Mouse (Mus musculus): ENCODE measurements around the gene Aldh1l1. TPM values are rescaled to one million over a fixed set of nuclear protein-coding genes. Genes with fewer than 3 reads are reported as not detected.

Gene Aldh1l1
- total and polyA plus RNA-seq, 3 experiments: 0.05 TPM; not detected in 2

- DNase-seq (ENCODE audit: low spot score): no peak
- peak overlapping the region; percentile 20; the same call in 1 of the 2 replicates for H3K4me3 ChIP-seq (ENCODE audit: low read depth, low read length)
- peaks cover 11% of the 10 kb centered on the region; the same call in 1 of the 2 replicates for H3K27me3 ChIP-seq (ENCODE audit: insufficient read depth, low read length)
- H3K4me1 ChIP-seq (ENCODE audit: insufficient read depth, low read depth, low read length): no peaks in the 10 kb centered on the region
- H3K9me3 ChIP-seq (replicated peaks): peaks cover 9% of the 10 kb centered on the region
- H3K36me3 ChIP-seq (replicated peaks): no peaks in the 10 kb centered on the region
- TF ChIP-seq POLR2AphosphoS5 (IDR thresholded peaks at IDR 0.05; ENCODE audit: insufficient replicate concordance, low read depth, low read length): no peak
- TF ChIP-seq TAL1 (conservative IDR thresholded peaks at IDR 0.05; ENCODE audit: low read depth, low read length): no peak
- no peak for TF ChIP-seq GATA1 (IDR thresholded peaks at IDR 0.05; ENCODE audit: borderline replicate concordance, low read length)
- no peak for TF ChIP-seq GATA2 (IDR thresholded peaks at IDR 0.05; ENCODE audit: borderline replicate concordance, low read depth, low read length)
- TF ChIP-seq CTCF (IDR thresholded peaks at IDR 0.05; ENCODE audit: low read depth, low read length): no peak
- no peak for ATAC-seq (ENCODE audit: extremely low read depth, insufficient number of reproducible peaks, low FRiP score, poor library complexity, severe bottlenecking)
Measured at GRCm38 (mm10) chr6:90462841-90463227, 23.4 kb upstream of the Aldh1l1 start.

GRCm38 (mm10) chr6:90463228-90463862, 22.9 kb upstream of the Aldh1l1 start:
- no peaks in the 10 kb centered on the region for H3K4me1 ChIP-seq (ENCODE audit: insufficient read depth, low read depth, low read length)
- H3K9me3 ChIP-seq (replicated peaks): peaks cover 9% of the 10 kb centered on the region
- ATAC-seq (ENCODE audit: extremely low read depth, insufficient number of reproducible peaks, low FRiP score, poor library complexity, severe bottlenecking) (no peak), DNase-seq (ENCODE audit: low spot score) (no peak)
- H3K36me3 ChIP-seq (replicated peaks): no peaks in the 10 kb centered on the region
- peaks cover 8% of the 10 kb centered on the region; the same call in 1 of the 2 replicates for H3K27me3 ChIP-seq (ENCODE audit: insufficient read depth, low read length)
- TF ChIP-seq POLR2AphosphoS5 (IDR thresholded peaks at IDR 0.05; ENCODE audit: insufficient replicate concordance, low read depth, low read length) (no peak), CTCF (IDR thresholded peaks at IDR 0.05; ENCODE audit: low read depth, low read length) (no peak), GATA2 (IDR thresholded peaks at IDR 0.05; ENCODE audit: borderline replicate concordance, low read depth, low read length) (no peak), TAL1 (conservative IDR thresholded peaks at IDR 0.05; ENCODE audit: low read depth, low read length) (no peak), GATA1 (IDR thresholded peaks at IDR 0.05; ENCODE audit: borderline replicate concordance, low read length) (no peak)
- peak overlapping the region; percentile 20; the same call in 1 of the 2 replicates for H3K4me3 ChIP-seq (ENCODE audit: low read depth, low read length)

GRCm38 (mm10) chr6:90463890-90464421, 22.3 kb upstream of the Aldh1l1 start:
- no peak overlapping the region for H3K4me3 ChIP-seq (ENCODE audit: low read depth, low read length)
- peaks cover 9% of the 10 kb centered on the region for H3K9me3 ChIP-seq (replicated peaks)
- peaks cover 8% of the 10 kb centered on the region; the same call in 1 of the 2 replicates for H3K27me3 ChIP-seq (ENCODE audit: insufficient read depth, low read length)
- ATAC-seq (ENCODE audit: extremely low read depth, insufficient number of reproducible peaks, low FRiP score, poor library complexity, severe bottlenecking) (no peak), DNase-seq (ENCODE audit: low spot score) (no peak)
- H3K36me3 ChIP-seq (replicated peaks): no peaks in the 10 kb centered on the region
- no peaks in the 10 kb centered on the region for H3K4me1 ChIP-seq (ENCODE audit: insufficient read depth, low read depth, low read length)
- TF ChIP-seq TAL1 (conservative IDR thresholded peaks at IDR 0.05; ENCODE audit: low read depth, low read length): no peak
- no peak for TF ChIP-seq GATA2 (IDR thresholded peaks at IDR 0.05; ENCODE audit: borderline replicate concordance, low read depth, low read length)
- TF ChIP-seq POLR2AphosphoS5 (IDR thresholded peaks at IDR 0.05; ENCODE audit: insufficient replicate concordance, low read depth, low read length): no peak
- no peak for TF ChIP-seq CTCF (IDR thresholded peaks at IDR 0.05; ENCODE audit: low read depth, low read length)
- TF ChIP-seq GATA1 (IDR thresholded peaks at IDR 0.05; ENCODE audit: borderline replicate concordance, low read length): no peak

GRCm38 (mm10) chr6:90465028-90465640, 21.1 kb upstream of the Aldh1l1 start:
- TF ChIP-seq POLR2AphosphoS5 (IDR thresholded peaks at IDR 0.05; ENCODE audit: insufficient replicate concordance, low read depth, low read length) (no peak), CTCF (IDR thresholded peaks at IDR 0.05; ENCODE audit: low read depth, low read length) (no peak), GATA1 (IDR thresholded peaks at IDR 0.05; ENCODE audit: borderline replicate concordance, low read length) (no peak), TAL1 (conservative IDR thresholded peaks at IDR 0.05; ENCODE audit: low read depth, low read length) (no peak), GATA2 (IDR thresholded peaks at IDR 0.05; ENCODE audit: borderline replicate concordance, low read depth, low read length) (no peak)
- Histone ChIP-seq H3K4me3 (ENCODE audit: low read depth, low read length) (no peak overlapping the region), H3K27me3 (ENCODE audit: insufficient read depth, low read length) (peaks cover 8% of the 10 kb centered on the region; the same call in 1 of the 2 replicates), H3K9me3 (replicated peaks) (peaks cover 9% of the 10 kb centered on the region), H3K36me3 (replicated peaks) (no peaks in the 10 kb centered on the region), H3K4me1 (ENCODE audit: insufficient read depth, low read depth, low read length) (no peaks in the 10 kb centered on the region)
- ATAC-seq (ENCODE audit: extremely low read depth, insufficient number of reproducible peaks, low FRiP score, poor library complexity, severe bottlenecking): no peak
- no peak for DNase-seq (ENCODE audit: low spot score)

- peaks cover 13% of the 10 kb centered on the region; the same call in 1 of the 2 replicates for H3K27me3 ChIP-seq (ENCODE audit: insufficient read depth, low read length)
- peaks cover 9% of the 10 kb centered on the region for H3K9me3 ChIP-seq (replicated peaks)
- ATAC-seq (ENCODE audit: extremely low read depth, insufficient number of reproducible peaks, low FRiP score, poor library complexity, severe bottlenecking) (no peak), DNase-seq (ENCODE audit: low spot score) (no peak)
- H3K4me1 ChIP-seq (ENCODE audit: insufficient read depth, low read depth, low read length): no peaks in the 10 kb centered on the region
- H3K4me3 ChIP-seq (ENCODE audit: low read depth, low read length): no peak overlapping the region
- TF ChIP-seq GATA2 (IDR thresholded peaks at IDR 0.05; ENCODE audit: borderline replicate concordance, low read depth, low read length): no peak
- TF ChIP-seq POLR2AphosphoS5 (IDR thresholded peaks at IDR 0.05; ENCODE audit: insufficient replicate concordance, low read depth, low read length): no peak
- no peak for TF ChIP-seq TAL1 (conservative IDR thresholded peaks at IDR 0.05; ENCODE audit: low read depth, low read length)
- H3K36me3 ChIP-seq (replicated peaks): no peaks in the 10 kb centered on the region
Measured at GRCm38 (mm10) chr6:90466079-90466478, 20.1 kb upstream of the Aldh1l1 start.

GRCm38 (mm10) chr6:90466847-90467410, 19.3 kb upstream of the Aldh1l1 start:
- Histone ChIP-seq H3K36me3 (replicated peaks) (no peaks in the 10 kb centered on the region), H3K9me3 (replicated peaks) (peaks cover 9% of the 10 kb centered on the region), H3K4me1 (ENCODE audit: insufficient read depth, low read depth, low read length) (no peaks in the 10 kb centered on the region), H3K4me3 (ENCODE audit: low read depth, low read length) (no peak overlapping the region), H3K27me3 (ENCODE audit: insufficient read depth, low read length) (peaks cover 21% of the 10 kb centered on the region)
- TF ChIP-seq CTCF (IDR thresholded peaks at IDR 0.05; ENCODE audit: low read depth, low read length): no peak
- no peak for TF ChIP-seq GATA2 (IDR thresholded peaks at IDR 0.05; ENCODE audit: borderline replicate concordance, low read depth, low read length)
- TF ChIP-seq POLR2AphosphoS5 (IDR thresholded peaks at IDR 0.05; ENCODE audit: insufficient replicate concordance, low read depth, low read length): no peak
- TF ChIP-seq GATA1 (IDR thresholded peaks at IDR 0.05; ENCODE audit: borderline replicate concordance, low read length): no peak
- DNase-seq (ENCODE audit: low spot score) (no peak), ATAC-seq (ENCODE audit: extremely low read depth, insufficient number of reproducible peaks, low FRiP score, poor library complexity, severe bottlenecking) (no peak)

Data from G1E (cell line).